9 mouse cellular contexts compared by ENCODE assay signal in genomic region chr2:58532260-58532850, GRCm38 (mm10). TPM values are rescaled to one million over a fixed set of nuclear protein-coding genes. Genes with fewer than 3 reads are reported as not detected.
DNase-seq lines count a peak whose midpoint lies in the region; ATAC-seq and TF ChIP-seq lines count a peak whose summit lies in the region.
"Had no signal": no experiment of that assay in that cellular context is flagged by ENCODE, and none has a peak within 500 bp of the region (broad histone marks: within the 10 kb centered on the region; RNA-seq: fewer than 3 reads in every experiment).

No protein-coding gene starts in this region.

- intact Hi-C loops in left cerebral cortex, postnatal 36 days (cut with DNase I) = no loop called here

- 0 out of 2 replicates have a peak overlapping the region, but pooled peaks have one; percentile 8 for H3K4me3 ChIP-seq in embryonic facial prominence, embryonic 15.5 days (replicated peaks)
- H3K4me3 ChIP-seq in kidney, adult 2 months (ENCODE audit: insufficient read depth, low read depth, low read length) = no peak overlapping the region

- TF ChIP-seq CTCF in kidney, adult 2 months (conservative IDR thresholded peaks at IDR 0.05; ENCODE audit: insufficient read depth, insufficient read length, low read depth, low read length) = no peak

- H3K27ac ChIP-seq in embryonic facial prominence, embryonic 15.5 days (replicated peaks) = peak overlapping the region; percentile 66
- H3K27ac ChIP-seq in kidney, adult 2 months (ENCODE audit: insufficient read depth, low read depth, low read length) = no peak overlapping the region

- H3K27me3 ChIP-seq in embryonic facial prominence, embryonic 15.5 days = no peaks in the 10 kb centered on the region
- H3K27me3 ChIP-seq in kidney, adult 2 months (replicated peaks; ENCODE audit: control insufficient read depth, insufficient read depth, low read length) = no peaks in the 10 kb centered on the region
- H3K27me3 ChIP-seq: megakaryocyte, embryonic 14.5 days had no signal

- peak; percentile 35 for DNase-seq in cerebellum, adult 11 months
- peak; percentile 89 to 92 for DNase-seq in heart, adult 9 months (ENCODE audit: low spot score in 2 of 2)
- peak; percentile 83 for DNase-seq in kidney, adult 2 months
- DNase-seq in left cerebral cortex, postnatal 36 days (ENCODE audit: low spot score in 2 of 2) = peak; percentile 48 to 49
- DNase-seq in right cerebral cortex, postnatal 36 days (ENCODE audit: low spot score in 2 of 2) = peak; percentile 41 to 60

- H3K4me1 ChIP-seq in embryonic facial prominence, embryonic 15.5 days = peaks cover 54% of the 10 kb centered on the region
- peaks cover 38% of the 10 kb centered on the region for H3K4me1 ChIP-seq in kidney, adult 2 months (ENCODE audit: control insufficient read depth, insufficient read depth, low read length)
- H3K4me1 ChIP-seq: megakaryocyte, embryonic 14.5 days had no signal

- 14% methylated on average over 10 of the region's 10 CpGs for WGBS in embryonic facial prominence, embryonic 15.5 days
- 28% methylated on average over 10 of the region's 10 CpGs for whole genome bisulfite sequencing in kidney, adult 2 months

- H3K36me3 ChIP-seq in embryonic facial prominence, embryonic 15.5 days = no peaks in the 10 kb centered on the region
- no peaks in the 10 kb centered on the region for H3K36me3 ChIP-seq in kidney, adult 2 months (ENCODE audit: control insufficient read depth, insufficient read depth, low read length)

- peak overlapping the region; percentile 36 for H3K4me2 ChIP-seq in embryonic facial prominence, embryonic 15.5 days (replicated peaks)

- ATAC-seq in cerebellum, adult (ENCODE audit: insufficient number of reproducible peaks, low FRiP score, low TSS enrichment) = no peak
- ATAC-seq in embryonic facial prominence, embryonic 15.5 days (ENCODE audit: insufficient number of reproducible peaks, low FRiP score, low TSS enrichment, low read depth) = peak; percentile 83
- peak; percentile 90 for ATAC-seq in megakaryocyte-erythroid progenitor cell, adult 5-6 weeks (replicated peaks; ENCODE audit: low FRiP score, low TSS enrichment, poor library complexity, severe bottlenecking)

- H3K9me3 ChIP-seq in embryonic facial prominence, embryonic 15.5 days (replicated peaks) = no peaks in the 10 kb centered on the region
- H3K9me3 ChIP-seq: megakaryocyte, embryonic 14.5 days had no signal

- no peak for TF ChIP-seq POLR2A in kidney, adult 2 months (IDR thresholded peaks at IDR 0.05; ENCODE audit: low read depth, low read length)

- H3K9ac ChIP-seq in embryonic facial prominence, embryonic 15.5 days = no peak overlapping the region

RNA-seq across cellular contexts. Expression of gene Acvr1, which starts 34.6 kb away (rescaled TPM):
- polyA plus RNA-seq in embryonic facial prominence, embryonic 15.5 days (2015; fragmentation: Nextera tagmentation; extraction: Ambion mirVana) = 9.2 and 10.4 TPM in 2 replicates
- 5.6 and 6.3 TPM in 2 replicates for polyA plus RNA-seq in kidney, adult 2 months (2012; rRNA removed)
- total RNA-seq in left cerebral cortex, postnatal 36 days (2021) = 10 to 100 TPM; 31.0 to 31.3 TPM
- 0.25 and 0.92 TPM in 2 replicates for total RNA-seq in megakaryocyte-erythroid progenitor cell, adult 5-6 weeks (2014; fragmentation: Nextera tagmentation)
- total RNA-seq in megakaryocyte-erythroid progenitor cell, adult 5-6 weeks (2017) = 0.42 TPM in 1 of 2 replicates, not detected in the other

RNA-seq across cellular contexts. Expression of gene Upp2, which starts 34.7 kb away (rescaled TPM):
- polyA plus RNA-seq in embryonic facial prominence, embryonic 15.5 days (2015; fragmentation: Nextera tagmentation; extraction: Ambion mirVana) = 10.3 and 11.0 TPM in 2 replicates
- 14.0 and 15.5 TPM in 2 replicates for polyA plus RNA-seq in kidney, adult 2 months (2012; rRNA removed)
- 10 to 100 TPM; 28.9 to 35.9 TPM for total RNA-seq in left cerebral cortex, postnatal 36 days (2021)
- not detected in 2 replicates for total RNA-seq in megakaryocyte-erythroid progenitor cell, adult 5-6 weeks (2014; fragmentation: Nextera tagmentation)
- total RNA-seq in megakaryocyte-erythroid progenitor cell, adult 5-6 weeks (2017) = not detected in 2 replicates

Comparison
In these comparisons a context has a peak if more than half of its experiments do, and no peak if none do; other contexts are left out.
1. DNase-seq: peak in every context shown above with its lines; median percentile 90 in heart, adult 9 months; 83 in kidney, adult 2 months; 50 in right cerebral cortex, postnatal 36 days; 48 in left cerebral cortex, postnatal 36 days; 35 in cerebellum, adult 11 months.
2. RNA of gene Acvr1, which starts 34.6 kb away (total RNA-seq): 31.0 to 31.3 TPM in left cerebral cortex, postnatal 36 days; 0.25 to 0.92 TPM in megakaryocyte-erythroid progenitor cell, adult 5-6 weeks; every median in the first group is over 10 times any median in the second.
3. RNA of gene Upp2, which starts 34.7 kb away (total RNA-seq): 28.9 to 35.9 TPM in left cerebral cortex, postnatal 36 days; not detected in megakaryocyte-erythroid progenitor cell, adult 5-6 weeks; every median in the first group is over 10 times any median in the second.